Mouse (Mus musculus) MEL (cell line): ENCODE measurements around the gene Ifna9. TPM values are rescaled to one million over a fixed set of nuclear protein-coding genes. Genes with fewer than 3 reads are reported as not detected.

Source experiments
- DNase-seq: peaks from one replicate; pipeline ENCODE4 v3.0.0; 2011; ENCODE audit warnings: low read depth, low spot score
- H3K27ac ChIP-seq: 2 replicates; pipeline ENCODE4 v1.5.1; 2012; ENCODE audit warnings: low read depth, mild to moderate bottlenecking, control low read depth, low read length, moderate library complexity; ENCODE audit not compliant: control insufficient read depth
- H3K27me3 ChIP-seq, 2 experiments: fragments of 150-350 bp in 1 of 2; sonication (generic) in 1 of 2; 2 replicates each; pipeline ENCODE4 v1.6.1; 2012; ENCODE audit warnings: low read length in 2 of 2, mild to moderate bottlenecking in 2 of 2, improper control_type of control experiment in 1 of 2, moderate library complexity in 1 of 2; ENCODE audit not compliant: insufficient read depth in 2 of 2, control insufficient read depth in 1 of 2
- H3K36me3 ChIP-seq, 2 experiments: 2 replicates each; pipeline ENCODE4 v1.6.1; 2012 to 2014; ENCODE audit warnings: low read length in 2 of 2, improper control_type of control experiment in 1 of 2, inconsistent platforms in 1 of 2, mild to moderate bottlenecking in 1 of 2; ENCODE audit not compliant: insufficient read depth in 2 of 2, control insufficient read depth in 1 of 2
- H3K4me1 ChIP-seq, 2 experiments: fragments of 150-350 bp in 1 of 2; sonication (generic) in 1 of 2; 2 replicates each; pipeline ENCODE4 v1.6.1; 2012; ENCODE audit warnings: low read length in 2 of 2, improper control_type of control experiment in 1 of 2, mild to moderate bottlenecking in 1 of 2; ENCODE audit not compliant: insufficient read depth in 2 of 2, control insufficient read depth in 1 of 2
- H3K4me3 ChIP-seq, 2 experiments: fragments of 150-350 bp in 1 of 2; sonication (generic) in 1 of 2; 2 replicates each; pipeline ENCODE4 v1.5.1; 2012; ENCODE audit warnings: low read depth in 2 of 2, low read length in 2 of 2, mild to moderate bottlenecking in 2 of 2, moderate library complexity in 2 of 2, control low read depth in 1 of 2, improper control_type of control experiment in 1 of 2; ENCODE audit not compliant: control insufficient read depth in 1 of 2, insufficient read depth in 1 of 2
- H3K79me2 ChIP-seq: 2 replicates; pipeline ENCODE4 v1.6.1; 2012; ENCODE audit warnings: mild to moderate bottlenecking, low read length, moderate library complexity; ENCODE audit not compliant: control insufficient read depth, poor library complexity, insufficient read depth
- H3K9ac ChIP-seq: 2 replicates; pipeline ENCODE4 v1.6.1; 2012; ENCODE audit warnings: low read depth, mild to moderate bottlenecking, control low read depth, low read length, moderate library complexity; ENCODE audit not compliant: control insufficient read depth, poor library complexity, severe bottlenecking
- H3K9me3 ChIP-seq: fragments of 150-350 bp; sonication (generic); replicated peaks from 2 replicates; pipeline ENCODE4 v1.6.1; 2012; ENCODE audit warnings: mild to moderate bottlenecking, low read length, improper control_type of control experiment, moderate library complexity; ENCODE audit not compliant: insufficient read depth
- BHLHE40 ChIP-seq: IDR thresholded peaks from 2 replicates; pipeline ENCODE4 v1.6.1; 2012; ENCODE audit warnings: low read depth, mild to moderate bottlenecking, inconsistent platforms, low read length, improper control_type of control experiment, borderline replicate concordance
- CHD2 ChIP-seq: IDR thresholded peaks from 2 replicates; pipeline ENCODE4 v1.6.1; 2011; ENCODE audit warnings: low read length, improper control_type of control experiment
- CTCF ChIP-seq, 3 experiments: IDR thresholded peaks in 2 of 3; conservative IDR thresholded peaks in 1 of 3; 2 replicates each; pipeline ENCODE4 v1.5.1; 2011 to 2012; ENCODE audit warnings: low read length in 3 of 3, low read depth in 2 of 3, mild to moderate bottlenecking in 2 of 3, improper control_type of control experiment in 1 of 3, inconsistent platforms in 1 of 3, mixed read lengths in 1 of 3, moderate library complexity in 1 of 3; ENCODE audit not compliant: control insufficient read depth in 1 of 3, insufficient read depth in 1 of 3, poor library complexity in 1 of 3, severe bottlenecking in 1 of 3
- E2F4 ChIP-seq: IDR thresholded peaks from 2 replicates; pipeline ENCODE4 v1.6.1; 2011; ENCODE audit warnings: low read depth, low read length, improper control_type of control experiment, borderline replicate concordance
- ELF1 ChIP-seq: IDR thresholded peaks from 2 replicates; pipeline ENCODE4 v1.6.1; 2014; ENCODE audit warnings: low read depth, mild to moderate bottlenecking, inconsistent platforms, low read length, improper control_type of control experiment, moderate library complexity
- GABPA ChIP-seq: IDR thresholded peaks from 2 replicates; pipeline ENCODE4 v1.6.1; 2012; ENCODE audit warnings: low read depth, mild to moderate bottlenecking, inconsistent platforms, low read length, improper control_type of control experiment, moderate library complexity
- GATA1 ChIP-seq: IDR thresholded peaks from 2 replicates; pipeline ENCODE4 v1.6.1; 2011; ENCODE audit warnings: low read depth, low read length, improper control_type of control experiment
- HCFC1 ChIP-seq: IDR thresholded peaks from 2 replicates; pipeline ENCODE4 v1.6.1; 2012; ENCODE audit warnings: low read depth, mild to moderate bottlenecking, inconsistent platforms, low read length, improper control_type of control experiment, moderate library complexity
- JUND ChIP-seq: IDR thresholded peaks from 2 replicates; pipeline ENCODE4 v1.6.1; 2011; ENCODE audit warnings: low read depth, mild to moderate bottlenecking, improper control_type of control experiment, low read length
- KAT2A ChIP-seq: conservative IDR thresholded peaks from 2 replicates; pipeline ENCODE4 v1.6.1; 2012; ENCODE audit warnings: low read depth, low read length, improper control_type of control experiment, inconsistent platforms
- MAFK ChIP-seq: IDR thresholded peaks from 2 replicates; pipeline ENCODE4 v1.6.1; 2011; ENCODE audit warnings: low read depth, mild to moderate bottlenecking, low read length, improper control_type of control experiment, borderline replicate concordance
- MAX ChIP-seq: IDR thresholded peaks from 2 replicates; pipeline ENCODE4 v1.6.1; 2011; ENCODE audit warnings: low read length, improper control_type of control experiment
- MEF2A ChIP-seq: IDR thresholded peaks from 2 replicates; pipeline ENCODE4 v1.6.1; 2014; ENCODE audit warnings: low read depth, mild to moderate bottlenecking, inconsistent platforms, low read length, improper control_type of control experiment; ENCODE audit not compliant: poor library complexity, insufficient replicate concordance, severe bottlenecking; ENCODE audit errors: extremely low read depth
- MYC ChIP-seq: IDR thresholded peaks from 2 replicates; pipeline ENCODE4 v1.6.1; 2011; ENCODE audit warnings: low read depth, mild to moderate bottlenecking, low read length, improper control_type of control experiment, moderate library complexity
- NELFE ChIP-seq: IDR thresholded peaks from 2 replicates; pipeline ENCODE4 v1.6.1; 2011; ENCODE audit warnings: low read depth, low read length, improper control_type of control experiment
- POLR2AphosphoS2 ChIP-seq: IDR thresholded peaks from 2 replicates; pipeline ENCODE4 v1.6.1; 2011; ENCODE audit warnings: low read length, improper control_type of control experiment
- POLR2AphosphoS5 ChIP-seq: IDR thresholded peaks from 2 replicates; pipeline ENCODE4 v1.6.1; 2012; ENCODE audit warnings: low read depth, borderline replicate concordance, mild to moderate bottlenecking, inconsistent platforms, low read length, moderate library complexity, mixed read lengths
- RAD21 ChIP-seq: IDR thresholded peaks from 2 replicates; pipeline ENCODE4 v1.6.1; 2011; ENCODE audit warnings: mild to moderate bottlenecking, low read depth, low read length, improper control_type of control experiment
- RCOR1 ChIP-seq: IDR thresholded peaks from 2 replicates; pipeline ENCODE4 v1.6.1; 2012; ENCODE audit warnings: low read depth, mild to moderate bottlenecking, inconsistent platforms, low read length, improper control_type of control experiment
- SIN3A ChIP-seq: IDR thresholded peaks from 2 replicates; pipeline ENCODE4 v1.6.1; 2012; ENCODE audit warnings: low read length, improper control_type of control experiment, inconsistent platforms
- TAL1 ChIP-seq: IDR thresholded peaks from 2 replicates; pipeline ENCODE4 v1.6.1; 2012; ENCODE audit warnings: mild to moderate bottlenecking, inconsistent platforms, low read length, moderate library complexity, mixed read lengths
- TBP ChIP-seq: IDR thresholded peaks from 2 replicates; pipeline ENCODE4 v1.8.0; 2011; ENCODE audit warnings: low read depth, low read length, improper control_type of control experiment
- TCF12 ChIP-seq: IDR thresholded peaks from 2 replicates; pipeline ENCODE4 v1.6.1; 2014; ENCODE audit warnings: low read depth, mild to moderate bottlenecking, inconsistent platforms, low read length, improper control_type of control experiment, moderate library complexity
- UBTF ChIP-seq: IDR thresholded peaks from 2 replicates; pipeline ENCODE4 v1.6.1; 2012; ENCODE audit warnings: low read depth, mild to moderate bottlenecking, inconsistent platforms, low read length, improper control_type of control experiment, moderate library complexity, borderline replicate concordance; ENCODE audit not compliant: insufficient read depth
- USF2 ChIP-seq, 2 experiments: IDR thresholded peaks; 2 replicates each; pipeline ENCODE4 v1.6.1; 2011 to 2012; ENCODE audit warnings: improper control_type of control experiment in 2 of 2, low read length in 2 of 2, borderline replicate concordance in 1 of 2, inconsistent platforms in 1 of 2, low read depth in 1 of 2, mild to moderate bottlenecking in 1 of 2; ENCODE audit not compliant: insufficient read depth in 1 of 2
- ZC3H11A ChIP-seq: IDR thresholded peaks from 2 replicates; pipeline ENCODE4 v1.6.1; 2012; ENCODE audit warnings: low read depth, mild to moderate bottlenecking, inconsistent platforms, low read length, improper control_type of control experiment
- ZMIZ1 ChIP-seq: IDR thresholded peaks from 2 replicates; pipeline ENCODE4 v1.6.1; 2012; ENCODE audit warnings: low read depth, mild to moderate bottlenecking, inconsistent platforms, low read length, improper control_type of control experiment, moderate library complexity
- ZNF384 ChIP-seq: IDR thresholded peaks from 2 replicates; pipeline ENCODE4 v1.6.1; 2012; ENCODE audit warnings: low read depth, mild to moderate bottlenecking, inconsistent platforms, low read length, improper control_type of control experiment
- polyA plus RNA-seq, 2 experiments: library from polyadenylated mRNA; stranded (reverse) in 1 of 2; unstranded in 1 of 2; fragments of >175 nt in 1 of 2; fragments of >200 nt in 1 of 2; gene quantifications; 2 replicates each; pipeline versions ENCODE4 v1.2.1 to v1.2.4; 2012; ENCODE audit warnings: low replicate concordance in 2 of 2, low read depth in 1 of 2; ENCODE audit not compliant: insufficient read length in 2 of 2, insufficient read depth in 1 of 2, missing spikeins in 1 of 2
- total RNA-seq: library from RNA; depleted of rRNA; stranded (reverse); fragments of 300-350 nt; gene quantifications from 2 replicates; pipeline ENCODE4 v1.2.3, GENCODE M21; 2012

Gene Ifna9
- total and polyA plus RNA-seq, 3 experiments = not detected

GRCm38 (mm10) chr4:88641077-88641831 is 49.1 kb upstream of the Ifna9 start (continued):
- no peak for TF ChIP-seq E2F4
- TF ChIP-seq BHLHE40 = 0 out of 2 replicates have a peak, but pooled peaks have one; percentile 6
- no peak for TF ChIP-seq GABPA
- no peak for TF ChIP-seq GATA1
- TF ChIP-seq RAD21 = peak; percentile 50
- TF ChIP-seq CHD2 = no peak
- TF ChIP-seq MYC = no peak
- TF ChIP-seq RCOR1 = peak; percentile 59
- no peak for TF ChIP-seq POLR2AphosphoS5
- TF ChIP-seq JUND = no peak
- TF ChIP-seq KAT2A = no peak
- no peak for TF ChIP-seq MAX
- no peak for TF ChIP-seq ZMIZ1
- no peak for TF ChIP-seq POLR2AphosphoS2
- peak; percentile 68 to 85 (median 76) for TF ChIP-seq CTCF (IDR thresholded peaks at IDR 0.05 in 2 of 3, conservative IDR thresholded peaks at IDR 0.05 in 1 of 3; ENCODE audit: control insufficient read depth in 1 of 3, insufficient read depth in 1 of 3, low read depth in 2 of 3, low read length in 3 of 3, poor library complexity in 1 of 3, severe bottlenecking in 1 of 3)
- no peak for TF ChIP-seq MAFK
- no peak for TF ChIP-seq NELFE
- TF ChIP-seq MEF2A = no peak
- TF ChIP-seq HCFC1 = peak; percentile 41; the same call in 1 of the 2 replicates
- peak; percentile 100 for TF ChIP-seq TBP
- TF ChIP-seq, all 39 proteins: peak for 12

GRCm38 (mm10) chr4:88640704-88641076 is 48.5 kb upstream of the Ifna9 start:
- H3K9me3 ChIP-seq = no peaks in the 10 kb centered on the region
- H3K4me3 ChIP-seq = peak overlapping the region; percentile 65 to 71
- no peak overlapping the region for H3K9ac ChIP-seq
- H3K4me1 ChIP-seq = no peaks in the 10 kb centered on the region
- no peaks in the 10 kb centered on the region for H3K36me3 ChIP-seq
- DNase-seq = no peak
- TF ChIP-seq MYC = no peak
- TF ChIP-seq ZNF384 = no peak
- no peak for TF ChIP-seq TAL1
- no peak for TF ChIP-seq CHD2
- no peak for TF ChIP-seq E2F4
- TF ChIP-seq ZMIZ1 = no peak
- no peak for TF ChIP-seq TCF12
- TF ChIP-seq UBTF = no peak
- TF ChIP-seq SIN3A = no peak
- TF ChIP-seq RCOR1 = no peak
- no peak for TF ChIP-seq GATA1
- TF ChIP-seq ELF1 = no peak
- TF ChIP-seq USF2 (IDR thresholded peaks at IDR 0.05; ENCODE audit: borderline replicate concordance in 1 of 2, insufficient read depth in 1 of 2, low read depth in 1 of 2, low read length in 2 of 2) = no peak
- no peak for TF ChIP-seq POLR2AphosphoS5
- TF ChIP-seq MAFK = no peak
- TF ChIP-seq ZC3H11A = no peak
- no peak overlapping the region for H3K27ac ChIP-seq
- no peaks in the 10 kb centered on the region for H3K79me2 ChIP-seq
- no peaks in the 10 kb centered on the region; a peak in 1 of 4 replicates for H3K27me3 ChIP-seq
